Mouse (Mus musculus): ENCODE results near the gene Palm3. TPM values are rescaled to one million over a fixed set of nuclear protein-coding genes. Genes with fewer than 3 reads are reported as not detected.
A peak's percentile ranks its signal among the peaks of the same experiment; 100 is the strongest.
"Not testable (repeated sequence)": the region's sequence is repeated elsewhere in the genome, so short reads cannot be mapped to it uniquely, and the experiment has no call there.

Gene Palm3
- total RNA-seq, 2 experiments from 2014 or later: 2.2 to 2.7 TPM

- H3K27ac ChIP-seq: no peak overlapping the region
- no peak for TF ChIP-seq CTCF (IDR thresholded peaks at IDR 0.05)
- intact Hi-C loops (cut with DNase I): no loop called here
- no peak for DNase-seq (ENCODE audit: extremely low spot score in 1 of 2, low spot score in 2 of 2)
- H3K4me3 ChIP-seq: no peak overlapping the region
Observed at GRCm38 (mm10) chr8:83981533-83981932, 39.7 kb upstream of the Palm3 start.

DNA sequence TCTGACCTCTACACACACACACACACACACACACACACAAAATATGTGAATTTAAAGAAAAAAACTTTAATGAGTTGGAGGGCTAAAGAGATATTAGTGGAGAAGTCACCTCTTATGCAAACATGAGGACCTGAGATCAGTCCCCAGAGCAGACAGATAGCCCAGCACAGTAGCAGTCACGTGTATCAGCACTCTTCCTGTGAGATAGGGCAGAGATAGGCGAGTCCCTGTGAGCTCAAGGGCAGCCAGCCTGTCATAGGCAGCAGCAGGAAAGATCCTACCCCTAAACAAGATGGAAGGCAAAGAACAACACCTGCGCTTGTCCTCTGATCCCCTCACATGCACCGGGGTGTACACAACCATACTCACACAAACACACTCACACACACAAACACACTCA lies 38.8 kb upstream of the Palm3 start:
- H3K27ac ChIP-seq: no peak overlapping the region
- H3K4me3 ChIP-seq: no peak overlapping the region
- no peak for TF ChIP-seq CTCF (IDR thresholded peaks at IDR 0.05)
- intact Hi-C loops (cut with DNase I): no loop called here
- DNase-seq (ENCODE audit: extremely low spot score in 1 of 2, low spot score in 2 of 2): no peak

GRCm38 (mm10) chr8:83983222-83983621 lies 38.0 kb upstream of the Palm3 start:
- TF ChIP-seq CTCF (IDR thresholded peaks at IDR 0.05): peak; percentile 37
- DNase-seq (ENCODE audit: extremely low spot score in 1 of 2, low spot score in 2 of 2); H3K4me3 ChIP-seq; H3K27ac ChIP-seq; intact Hi-C loops (cut with DNase I): not testable (repeated sequence)

DNA sequence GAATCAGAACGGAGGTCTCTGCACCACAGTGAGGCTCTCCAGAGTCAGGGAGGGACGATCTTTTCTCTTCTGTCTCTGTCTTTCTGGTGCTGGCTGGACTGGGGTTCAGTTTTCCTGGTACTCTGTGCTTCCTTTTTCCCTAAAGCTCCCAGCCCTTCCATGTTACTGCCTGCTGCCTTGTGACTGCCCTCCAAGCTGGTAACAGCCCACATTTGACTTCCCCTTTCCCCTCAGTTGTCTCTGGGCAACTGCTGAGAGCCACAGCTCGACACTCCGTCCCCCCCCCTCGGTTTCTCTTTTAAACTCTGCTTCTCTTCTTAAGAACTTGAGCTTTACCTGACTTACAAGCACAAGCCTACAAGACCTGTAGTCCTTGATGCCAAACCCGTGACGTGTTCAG lies 32.0 kb upstream of the Palm3 start:
- Histone ChIP-seq H3K4me3 (no peak overlapping the region), H3K27ac (no peak overlapping the region)
- intact Hi-C loops (cut with DNase I): no loop called here
- no peak for TF ChIP-seq CTCF (IDR thresholded peaks at IDR 0.05)
- no peak for DNase-seq (ENCODE audit: extremely low spot score in 1 of 2, low spot score in 2 of 2)

DNA sequence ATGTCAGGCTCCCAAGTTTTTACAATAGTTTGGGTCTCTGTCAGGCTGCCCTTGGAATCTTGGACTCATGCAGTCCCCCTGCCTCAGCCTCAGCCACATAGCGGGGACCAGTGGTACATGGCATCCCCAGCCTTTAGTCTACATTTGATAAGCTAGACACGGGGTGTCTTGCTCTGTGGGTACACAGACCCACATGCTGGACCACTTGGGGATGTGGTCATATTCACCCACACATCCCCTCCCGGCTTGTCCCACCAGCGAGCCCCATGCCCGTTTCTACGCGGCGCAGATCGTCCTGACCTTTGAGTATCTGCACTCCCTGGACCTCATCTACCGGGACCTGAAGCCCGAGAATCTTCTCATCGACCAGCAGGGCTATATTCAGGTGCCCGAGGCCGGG lies 31.1 kb upstream of the Palm3 start:
- DNase-seq (ENCODE audit: extremely low spot score in 1 of 2, low spot score in 2 of 2): no peak
- no peak for TF ChIP-seq CTCF (IDR thresholded peaks at IDR 0.05)
- no peak overlapping the region for H3K4me3 ChIP-seq
- intact Hi-C loops (cut with DNase I): no loop called here
- H3K27ac ChIP-seq: no peak overlapping the region

- no peak overlapping the region for H3K27ac ChIP-seq
- intact Hi-C loops (cut with DNase I): no loop called here
- no peak for DNase-seq (ENCODE audit: extremely low spot score in 1 of 2, low spot score in 2 of 2)
- no peak overlapping the region for H3K4me3 ChIP-seq
- TF ChIP-seq CTCF (IDR thresholded peaks at IDR 0.05): no peak
Observed at GRCm38 (mm10) chr8:83992488-83992887, 28.8 kb upstream of the Palm3 start.

- no peak for TF ChIP-seq CTCF (IDR thresholded peaks at IDR 0.05)
- no peak overlapping the region for H3K27ac ChIP-seq
- H3K4me3 ChIP-seq: no peak overlapping the region
- intact Hi-C loops (cut with DNase I): loop anchor here (2.0 kb wide), 1 partner anchor 17 kb away; no protein-coding TSS in a partner anchor
- DNase-seq (ENCODE audit: extremely low spot score in 1 of 2, low spot score in 2 of 2): no peak
Observed at GRCm38 (mm10) chr8:83994030-83994429, 27.2 kb upstream of the Palm3 start.

GRCm38 (mm10) chr8:83995973-83996372 lies 25.3 kb upstream of the Palm3 start:
- no peak for TF ChIP-seq CTCF (IDR thresholded peaks at IDR 0.05)
- DNase-seq (ENCODE audit: extremely low spot score in 1 of 2, low spot score in 2 of 2): no peak
- peak overlapping the region; percentile 86 for H3K27ac ChIP-seq
- intact Hi-C loops (cut with DNase I): loop anchor here (2.0 kb wide), 3 partner anchors 19 to 97 kb away; partner anchors contain the start of genes Asf1b and Gm10644
- H3K4me3 ChIP-seq: no peak overlapping the region

- Histone ChIP-seq H3K4me3 (peak overlapping the region; percentile 63), H3K27ac (peak overlapping the region; percentile 86)
- peak; percentile 66 to 83 for DNase-seq (ENCODE audit: extremely low spot score in 1 of 2, low spot score in 2 of 2)
- intact Hi-C loops (cut with DNase I): loop anchor here (2.0 kb wide), 2 partner anchors 42 to 98 kb away; partner anchors contain the start of genes Asf1b and Gm10644
- TF ChIP-seq CTCF (IDR thresholded peaks at IDR 0.05): no peak
Observed at GRCm38 (mm10) chr8:83996567-83997505, 24.4 kb upstream of the Palm3 start.

DNA sequence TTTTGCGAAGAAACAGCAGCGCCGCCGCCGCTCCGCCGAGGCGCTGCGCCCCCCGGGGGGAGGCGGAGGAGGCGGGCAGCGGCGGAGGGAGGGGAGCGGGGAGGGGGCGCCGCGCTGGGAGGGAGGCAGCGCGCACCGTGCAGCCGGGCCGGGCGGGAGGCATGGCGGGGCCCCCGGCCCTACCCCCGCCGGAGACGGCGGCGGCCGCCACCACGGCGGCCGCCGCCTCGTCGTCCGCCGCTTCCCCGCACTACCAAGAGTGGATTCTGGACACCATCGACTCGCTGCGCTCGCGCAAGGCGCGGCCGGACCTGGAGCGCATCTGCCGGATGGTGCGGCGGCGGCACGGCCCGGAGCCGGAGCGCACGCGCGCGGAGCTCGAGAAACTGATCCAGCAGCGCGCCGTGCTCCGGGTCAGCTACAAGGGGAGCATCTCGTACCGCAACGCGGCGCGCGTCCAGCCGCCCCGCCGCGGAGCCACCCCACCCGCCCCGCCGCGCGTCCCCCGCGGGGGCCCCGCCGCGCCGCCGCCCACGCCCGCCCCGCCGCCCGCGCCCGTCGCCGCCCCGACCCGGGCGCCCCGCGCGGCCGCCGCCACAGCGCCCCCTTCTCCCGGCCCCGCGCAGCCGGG lies 23.6 kb upstream of the Palm3 start, which contains the start of gene Samd1:
Gene Samd1, plus strand, starts transcription at position 162 of the 631 bp plus-strand sequence.
- Histone ChIP-seq H3K4me3 (peak within 1 kb of the TSS; percentile 70), H3K27ac (peak within 1 kb of the TSS; percentile 86)
- TF ChIP-seq CTCF (IDR thresholded peaks at IDR 0.05): no peak
- intact Hi-C loops (cut with DNase I): loop anchor here (2.0 kb wide), 2 partner anchors 43 to 99 kb away; partner anchors contain the start of genes Asf1b and Gm10644
- peak in 1 of 2 experiments; percentile 64 for DNase-seq (ENCODE audit: extremely low spot score in 1 of 2, low spot score in 2 of 2)

- peak overlapping the region; percentile 70 for H3K4me3 ChIP-seq
- peak; percentile 48 for TF ChIP-seq CTCF (IDR thresholded peaks at IDR 0.05)
- intact Hi-C loops (cut with DNase I): no loop called here
- 0 out of 2 replicates have a peak overlapping the region, but pooled peaks have one; percentile 25 for H3K27ac ChIP-seq
- peak in 1 of 2 experiments; percentile 54 for DNase-seq (ENCODE audit: extremely low spot score in 1 of 2, low spot score in 2 of 2)
Observed at GRCm38 (mm10) chr8:83998231-83999056, 22.8 kb upstream of the Palm3 start.
